ENCODE assay signal across 8 mouse cellular contexts in genomic region chr17:34603375-34604060, GRCm38 (mm10). TPM values are rescaled to one million over a fixed set of nuclear protein-coding genes. Genes with fewer than 3 reads are reported as not detected.
DNase-seq lines count a peak whose midpoint lies in the region; ATAC-seq and TF ChIP-seq lines count a peak whose summit lies in the region.

Gene Rnf5 (minus strand): TSS chr17:34603690.

- H3K4me2 ChIP-seq in kidney, embryonic 14.5 days (replicated peaks; ENCODE audit: low read depth, low read length) = peak within 1 kb of the TSS; percentile 93
- peak within 1 kb of the TSS; percentile 86 for H3K4me2 ChIP-seq in limb, embryonic 15.5 days

- TF ChIP-seq POLR2A in bone marrow macrophage, adult 2 months (IDR thresholded peaks at IDR 0.05; ENCODE audit: borderline replicate concordance, low read depth, low read length) = no peak
- TF ChIP-seq POLR2A in embryonic fibroblast, embryonic 13.5 days (IDR thresholded peaks at IDR 0.05; ENCODE audit: low read depth, low read length) = peak; percentile 83

- H3K36me3 ChIP-seq in kidney, embryonic 14.5 days (ENCODE audit: control insufficient read depth, insufficient read depth, low read length) = peaks cover 16% of the 10 kb centered on the region
- peaks cover 28% of the 10 kb centered on the region for H3K36me3 ChIP-seq in limb, embryonic 15.5 days

- peaks cover 9% of the 10 kb centered on the region for H3K4me1 ChIP-seq in bone marrow macrophage, adult 2 months (ENCODE audit: control insufficient read depth, insufficient read depth, low read length)
- H3K4me1 ChIP-seq in embryonic fibroblast, embryonic 13.5 days (ENCODE audit: control insufficient read depth, insufficient read depth, low read length) = peaks cover 4% of the 10 kb centered on the region; the same call in 1 of the 2 replicates
- H3K4me1 ChIP-seq in kidney, embryonic 14.5 days (ENCODE audit: control insufficient read depth, insufficient read depth, low read length) = peaks cover 33% of the 10 kb centered on the region
- peaks cover 51% of the 10 kb centered on the region for H3K4me1 ChIP-seq in limb, embryonic 15.5 days

- ATAC-seq in kidney, embryonic 14.5 days (ENCODE audit: low FRiP score, low TSS enrichment) = peak; percentile 96
- ATAC-seq in limb, embryonic 15.5 days (ENCODE audit: insufficient number of reproducible peaks, low FRiP score, low TSS enrichment, low read depth) = peak; percentile 97

- under 1% methylated on average over 30 of the region's 30 CpGs for WGBS in kidney, embryonic 14.5 days
- WGBS in limb, embryonic 15.5 days = under 1% methylated on average over 30 of the region's 30 CpGs

- H3K4me3 ChIP-seq in bone marrow macrophage, adult 2 months (ENCODE audit: insufficient read depth, low read length) = peak within 1 kb of the TSS; percentile 81
- H3K4me3 ChIP-seq in embryonic fibroblast, embryonic 13.5 days (ENCODE audit: insufficient read depth, low read length) = peak within 1 kb of the TSS; percentile 57
- H3K4me3 ChIP-seq in kidney, embryonic 14.5 days (ENCODE audit: low read length) = peak within 1 kb of the TSS; percentile 99
- peak within 1 kb of the TSS; percentile 84 for H3K4me3 ChIP-seq in limb, embryonic 15.5 days

- peak; percentile 100 for DNase-seq in A20 (ENCODE audit: low read depth, low spot score)
- peak; percentile 100 for DNase-seq in heart, adult 9 months (ENCODE audit: low spot score in 2 of 2)
- DNase-seq in monocyte, adult 2 months (ENCODE audit: low read depth in 1 of 2, low spot score in 2 of 2) = peak; percentile 92 to 96
- DNase-seq in spleen, postnatal 36 days (ENCODE audit: low spot score in 2 of 2) = peak; percentile 99

- peak within 1 kb of the TSS; percentile 66 for H3K27ac ChIP-seq in bone marrow macrophage, adult 2 months (ENCODE audit: insufficient read depth, low read depth, low read length)
- H3K27ac ChIP-seq in embryonic fibroblast, embryonic 13.5 days (ENCODE audit: insufficient read depth, low read length) = peak within 1 kb of the TSS; percentile 84
- peak within 1 kb of the TSS; percentile 95 for H3K27ac ChIP-seq in kidney, embryonic 14.5 days (ENCODE audit: low read depth, low read length)
- peak within 1 kb of the TSS; percentile 89 for H3K27ac ChIP-seq in limb, embryonic 15.5 days

- H3K27me3 ChIP-seq in kidney, embryonic 14.5 days (ENCODE audit: control insufficient read depth, insufficient read depth, low read length) = no peaks in the 10 kb centered on the region
- no peaks in the 10 kb centered on the region for H3K27me3 ChIP-seq in limb, embryonic 15.5 days

- no peaks in the 10 kb centered on the region for H3K9me3 ChIP-seq in kidney, embryonic 14.5 days (ENCODE audit: control insufficient read depth, low read length)
- no peaks in the 10 kb centered on the region for H3K9me3 ChIP-seq in limb, embryonic 15.5 days

- no peak for TF ChIP-seq CTCF in bone marrow macrophage, adult 2 months (IDR thresholded peaks at IDR 0.05; ENCODE audit: low read depth, low read length)
- TF ChIP-seq CTCF in embryonic fibroblast, embryonic 13.5 days (IDR thresholded peaks at IDR 0.05; ENCODE audit: borderline replicate concordance, insufficient read depth, low read length) = no peak

- peak within 1 kb of the TSS; percentile 95 for H3K9ac ChIP-seq in kidney, embryonic 14.5 days (ENCODE audit: low read depth, low read length)
- H3K9ac ChIP-seq in limb, embryonic 15.5 days = peak within 1 kb of the TSS; percentile 65

RNA-seq across cellular contexts. Expression of gene Rnf5, which starts in this region (rescaled TPM):
- polyA plus RNA-seq in bone marrow macrophage, adult 2 months (2012; ENCODE audit: insufficient read depth, insufficient read length, missing spikeins) = 110 and 116 TPM in 2 replicates
- polyA plus RNA-seq in embryonic fibroblast, embryonic 13.5 days (2011; ENCODE audit: insufficient read length, low read depth, missing spikeins) = 34.1 and 41.0 TPM in 2 replicates
- 118 and 139 TPM in 2 replicates for polyA plus RNA-seq in kidney, embryonic 14.5 days (2014; fragmentation: Nextera tagmentation; extraction: Ambion mirVana)
- polyA plus RNA-seq in limb, embryonic 15.5 days (2015; fragmentation: Nextera tagmentation; extraction: Ambion mirVana) = 107 and 111 TPM in 2 replicates

Comparison
In these comparisons a context has a peak if more than half of its experiments do, and no peak if none do; other contexts are left out.
1. Peak in every context shown above with its lines: DNase-seq, ATAC-seq, H3K4me3 ChIP-seq and H3K27ac ChIP-seq.